Mouse (Mus musculus) spleen, adult 2 months (tissue): ENCODE results near the gene Gast.

Experiments
- CTCF ChIP-seq: fragments of 200-500 bp; IDR thresholded peaks from 2 replicates; pipeline ENCODE4 v1.5.1; 2011; ENCODE audit warnings: mild to moderate bottlenecking, inconsistent platforms; ENCODE audit not compliant: insufficient read depth, insufficient read length, insufficient replicate concordance; ENCODE audit errors: extremely low read depth
- POLR2A ChIP-seq: fragments of 200-500 bp; IDR thresholded peaks from 2 replicates; pipeline ENCODE4 v1.6.1; 2011; ENCODE audit warnings: low read depth, low read length, inconsistent platforms

- TF ChIP-seq POLR2A (no peak), CTCF (no peak)
These were observed 35.6 kb downstream of the Gast start for GRCm38 (mm10) chr11:100369822-100370221.
